Mouse (Mus musculus) embryonic facial prominence, embryonic 11.5 days (tissue): ENCODE results near the gene Ccpg1. TPM values are rescaled to one million over a fixed set of nuclear protein-coding genes. Genes with fewer than 3 reads are reported as not detected.
A peak's percentile ranks its signal among the peaks of the same experiment; 100 is the strongest.

Source experiments
- ATAC-seq: fragments of 200-750 bp; cut with Nextera tagmentation; replicated peaks from 2 replicates; pipeline ENCODE4 v1.8.0; 2017; ENCODE audit warnings: low read depth; ENCODE audit not compliant: insufficient number of reproducible peaks, low FRiP score, low TSS enrichment
- DNase-seq: peaks from one replicate; pipeline ENCODE4 v3.0.0-alpha.2; 2015; ENCODE audit warnings: low spot score
- H3K27ac ChIP-seq: fragments of 300-500 bp; sonication (generic); replicated peaks from 2 replicates; pipeline ENCODE4 v1.5.1; 2014; ENCODE audit warnings: mild to moderate bottlenecking, low read depth, low read length, control low read depth
- H3K27me3 ChIP-seq: fragments of 300-500 bp; sonication (generic); 2 replicates; pipeline ENCODE4 v1.6.1; 2014; ENCODE audit warnings: mild to moderate bottlenecking, low read length, moderate library complexity, mixed read lengths; ENCODE audit not compliant: control insufficient read depth, insufficient read depth
- H3K36me3 ChIP-seq: fragments of 300-500 bp; sonication (generic); replicated peaks from 2 replicates; pipeline ENCODE4 v1.6.1; 2014; ENCODE audit warnings: low read depth, mild to moderate bottlenecking, low read length, moderate library complexity, mixed read lengths; ENCODE audit not compliant: control insufficient read depth, insufficient read depth
- H3K4me1 ChIP-seq: fragments of 300-500 bp; sonication (generic); 2 replicates; pipeline ENCODE4 v1.6.1; 2014; ENCODE audit warnings: low read length, mixed read lengths; ENCODE audit not compliant: control insufficient read depth, insufficient read depth
- H3K4me2 ChIP-seq: fragments of 300-500 bp; sonication (generic); 2 replicates; pipeline ENCODE4 v1.6.1; 2014; ENCODE audit warnings: low read depth, mild to moderate bottlenecking, control low read depth, low read length, moderate library complexity
- H3K4me3 ChIP-seq: fragments of 300-500 bp; sonication (generic); 2 replicates; pipeline ENCODE4 v1.5.1; 2014; ENCODE audit warnings: low read depth, low read length, control low read depth
- H3K9ac ChIP-seq: fragments of 300-500 bp; sonication (generic); replicated peaks from 2 replicates; pipeline ENCODE4 v1.6.1; 2014; ENCODE audit warnings: mild to moderate bottlenecking, control low read depth, low read length
- H3K9me3 ChIP-seq: fragments of 300-500 bp; sonication (generic); replicated peaks from 2 replicates; pipeline ENCODE4 v1.6.1; 2016; ENCODE audit warnings: mild to moderate bottlenecking, low read length, inconsistent platforms, mixed read lengths; ENCODE audit not compliant: control insufficient read depth
- WGBS: fragments of 180-500 bp; shearing (Covaris S2); extraction: QIAGEN DNeasy Blood & Tissue Kit; methylation state at CpG from one replicate; pipeline ENCODE4 v1.1.7; 2014; 5-methylcytosine and 5-hydroxymethylcytosine counted together
- microRNA-seq: library from miRNA; unstranded; fragments of <30 nt; microRNA quantifications from one replicate; pipeline ENCODE4, GENCODE M21; 2016; ENCODE audit warnings: borderline number of aligned reads
- polyA plus RNA-seq: library from polyadenylated mRNA; unstranded; fragments of >200 nt; fragmentation: Nextera tagmentation; extraction: Ambion mirVana; gene quantifications from 2 replicates; pipeline ENCODE4 v1.2.1, GENCODE M21; 2014

Ccpg1 gene
- polyA plus RNA-seq, 1 experiment from 2014 or later, result 21.9 TPM

GRCm38 (mm10) chr9:73055441-73055911, 70.2 kb downstream of the Ccpg1 start:
- WGBS, result 57% methylated on average over 10 of the region's 10 CpGs
- Histone ChIP-seq H3K9me3 (no peaks in the 10 kb centered on the region), H3K27me3 (no peaks in the 10 kb centered on the region), H3K9ac (no peak overlapping the region), H3K27ac (no peak overlapping the region), H3K4me2 (no peak overlapping the region), H3K4me3 (no peak overlapping the region), H3K4me1 (no peaks in the 10 kb centered on the region), H3K36me3 (no peaks in the 10 kb centered on the region)
- DNase-seq, result no peak
- ATAC-seq, result no peak

- no peaks in the 10 kb centered on the region for H3K9me3 ChIP-seq
Observed at GRCm38 (mm10) chr9:73059224-73059623, 74.0 kb downstream of the Ccpg1 start.

GRCm38 (mm10) chr9:73063621-73064290, 78.5 kb downstream of the Ccpg1 start:
- DNase-seq, result peak; percentile 81
- H3K27me3 ChIP-seq, result no peaks in the 10 kb centered on the region
- no peaks in the 10 kb centered on the region for H3K9me3 ChIP-seq
- ATAC-seq, result peak; percentile 64; the same call in 1 of the 2 replicates
- H3K4me3 ChIP-seq, result no peak overlapping the region
- no peaks in the 10 kb centered on the region for H3K36me3 ChIP-seq
- peak overlapping the region; percentile 32; the same call in 1 of the 2 replicates for H3K9ac ChIP-seq
- peak overlapping the region; percentile 7; the same call in 1 of the 2 replicates for H3K27ac ChIP-seq
- H3K4me1 ChIP-seq, result no peaks in the 10 kb centered on the region
- H3K4me2 ChIP-seq, result peak overlapping the region; percentile 38
- WGBS, result 13% methylated on average over 15 of the region's 15 CpGs

More at GRCm38 (mm10) chr9:73059224-73059623, 74.0 kb downstream of the Ccpg1 start:
- Histone ChIP-seq H3K9ac (no peak overlapping the region), H3K27ac (no peak overlapping the region), H3K4me1 (no peaks in the 10 kb centered on the region), H3K4me2 (no peak overlapping the region), H3K36me3 (no peaks in the 10 kb centered on the region), H3K27me3 (no peaks in the 10 kb centered on the region), H3K4me3 (no peak overlapping the region)
- no peak for ATAC-seq
- DNase-seq, result no peak
- WGBS, result 83% methylated on average over 4 of the region's 4 CpGs

Small RNA genes lying within 50 kb of the gene (microRNA-seq; reads per million reads assigned to microRNA genes)
- gene Gm27353, result not detected

Other genes starting within 250 kb of the Ccpg1 start
- gene Prtg, start 178.6 kb upstream of the Ccpg1 start, polyA plus RNA-seq, result 3.8 and 3.9 TPM in 2 replicates
- 10.7 and 12.7 TPM in 2 replicates for gene Pygo1, start 59.8 kb upstream of the Ccpg1 start, polyA plus RNA-seq
- 1.1 and 1.5 TPM in 2 replicates for gene Dyx1c1, start 26.6 kb upstream of the Ccpg1 start, polyA plus RNA-seq
- 0.14 and 0.18 TPM in 2 replicates for gene Gm44503, start 26.6 kb upstream of the Ccpg1 start, polyA plus RNA-seq
- gene Ccpg1os, start within 50 bp of the Ccpg1 start, polyA plus RNA-seq, result 12.7 and 16.7 TPM in 2 replicates
- 17.9 and 18.1 TPM in 2 replicates for gene Pigb, start 54.9 kb downstream of the Ccpg1 start, polyA plus RNA-seq
- 2.4 and 2.5 TPM in 2 replicates for gene Rab27a, start 59.4 kb downstream of the Ccpg1 start, polyA plus RNA-seq
- gene Khdc3, start 116.4 kb downstream of the Ccpg1 start, polyA plus RNA-seq, result 0.28 TPM in 1 of 2 replicates, not detected in the other
- gene Gm20509, start 117.0 kb downstream of the Ccpg1 start, polyA plus RNA-seq, result 0.24 TPM in 1 of 2 replicates, not detected in the other
- gene Rsl24d1, start 128.0 kb downstream of the Ccpg1 start, polyA plus RNA-seq, result 183 and 193 TPM in 2 replicates